Mouse (Mus musculus) forebrain, embryonic 11.5 days (tissue): ENCODE data around the gene Hsh2d. TPM values are rescaled to one million over a fixed set of nuclear protein-coding genes. Genes with fewer than 3 reads are reported as not detected.

Experiments used
- polyA plus RNA-seq: library from polyadenylated mRNA; unstranded; fragments of >200 nt; fragmentation: Nextera tagmentation; extraction: Ambion mirVana; gene quantifications from 2 replicates; pipeline ENCODE4 v1.2.1, GENCODE M21; 2014

The Hsh2d gene
- polyA plus RNA-seq, 1 experiment from 2014 or later, result not detected

Other genes starting within 250 kb of the Hsh2d start
- gene Zfp961, start 238.6 kb upstream of the Hsh2d start, polyA plus RNA-seq, result 29.0 and 31.2 TPM in 2 replicates
- 0.68 and 0.81 TPM in 2 replicates for gene Cyp4f18, start 180.0 kb upstream of the Hsh2d start, polyA plus RNA-seq
- gene Olfr372, start 148.4 kb upstream of the Hsh2d start, polyA plus RNA-seq, result not detected in 2 replicates
- not detected in 2 replicates for gene Olfr373, start 106.5 kb upstream of the Hsh2d start, polyA plus RNA-seq
- gene Olfr374, start 82.6 kb upstream of the Hsh2d start, polyA plus RNA-seq, result not detected in 2 replicates
- 539 and 557 TPM in 2 replicates for gene Tpm4, start 54.7 kb upstream of the Hsh2d start, polyA plus RNA-seq
- gene Rab8a, start 28.4 kb upstream of the Hsh2d start, polyA plus RNA-seq, result 90.5 and 110 TPM in 2 replicates
- 0.25 TPM in 1 of 2 replicates, not detected in the other for gene Cib3, start 23.2 kb downstream of the Hsh2d start, polyA plus RNA-seq
- not detected in 2 replicates for gene Gm11034, start 24.0 kb downstream of the Hsh2d start, polyA plus RNA-seq
- 74.2 and 76.0 TPM in 2 replicates for gene Fam32a, start 30.1 kb downstream of the Hsh2d start, polyA plus RNA-seq
- 173 and 190 TPM in 2 replicates for gene Ap1m1, start 50.4 kb downstream of the Hsh2d start, polyA plus RNA-seq
- gene Gm10282, start 115.6 kb downstream of the Hsh2d start, polyA plus RNA-seq, result 45.4 and 48.2 TPM in 2 replicates
- 4.7 and 5.4 TPM in 2 replicates for gene Klf2, start 129.4 kb downstream of the Hsh2d start, polyA plus RNA-seq
- 78.4 and 80.8 TPM in 2 replicates for gene Eps15l1, start 231.8 kb downstream of the Hsh2d start, polyA plus RNA-seq